Mouse (Mus musculus): Measurements from ENCODE around the gene Zfp593.

Gene Zfp593

DNA sequence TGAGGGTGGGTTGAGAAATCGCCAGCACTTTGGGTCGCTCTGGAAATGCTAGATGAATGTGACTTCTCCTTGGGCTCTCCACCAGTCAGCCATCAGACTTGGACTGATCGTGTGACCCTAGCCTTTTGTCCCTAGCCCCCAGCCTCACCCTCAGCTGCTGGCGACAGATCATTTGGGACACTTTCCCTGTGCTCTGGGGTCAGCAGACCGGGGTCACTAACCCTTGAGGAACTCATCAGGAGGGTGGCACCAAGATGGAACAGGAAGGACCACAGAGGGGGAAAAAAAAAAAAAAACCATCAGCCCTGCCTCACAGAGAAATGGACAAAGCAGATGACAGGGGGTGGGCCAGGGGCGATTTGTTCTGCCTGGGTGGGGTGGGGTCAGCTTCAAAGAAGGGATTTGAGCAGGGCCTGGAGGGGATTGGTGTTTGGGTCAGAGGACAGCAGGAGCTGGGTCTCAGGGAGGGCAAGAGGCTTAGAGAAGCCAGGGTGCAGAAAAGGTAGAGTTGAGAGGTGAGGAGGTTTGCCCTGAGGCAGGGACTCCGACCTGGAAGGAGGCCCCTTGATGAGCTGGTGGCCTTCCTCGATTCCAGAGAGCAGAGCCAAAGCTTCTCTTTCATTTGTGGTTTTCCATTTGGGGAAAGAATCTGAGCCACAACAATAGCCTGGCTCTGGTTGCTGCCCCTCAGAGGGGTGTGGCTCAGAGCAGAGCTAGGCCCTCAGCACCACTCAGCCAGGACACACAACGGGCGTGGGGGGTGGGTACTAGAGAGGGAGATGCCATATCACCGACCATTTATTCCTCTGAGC is 12.0 kb upstream of the Zfp593 start:
- no peak for DNase-seq (ENCODE audit: low read depth, low spot score)

DNA sequence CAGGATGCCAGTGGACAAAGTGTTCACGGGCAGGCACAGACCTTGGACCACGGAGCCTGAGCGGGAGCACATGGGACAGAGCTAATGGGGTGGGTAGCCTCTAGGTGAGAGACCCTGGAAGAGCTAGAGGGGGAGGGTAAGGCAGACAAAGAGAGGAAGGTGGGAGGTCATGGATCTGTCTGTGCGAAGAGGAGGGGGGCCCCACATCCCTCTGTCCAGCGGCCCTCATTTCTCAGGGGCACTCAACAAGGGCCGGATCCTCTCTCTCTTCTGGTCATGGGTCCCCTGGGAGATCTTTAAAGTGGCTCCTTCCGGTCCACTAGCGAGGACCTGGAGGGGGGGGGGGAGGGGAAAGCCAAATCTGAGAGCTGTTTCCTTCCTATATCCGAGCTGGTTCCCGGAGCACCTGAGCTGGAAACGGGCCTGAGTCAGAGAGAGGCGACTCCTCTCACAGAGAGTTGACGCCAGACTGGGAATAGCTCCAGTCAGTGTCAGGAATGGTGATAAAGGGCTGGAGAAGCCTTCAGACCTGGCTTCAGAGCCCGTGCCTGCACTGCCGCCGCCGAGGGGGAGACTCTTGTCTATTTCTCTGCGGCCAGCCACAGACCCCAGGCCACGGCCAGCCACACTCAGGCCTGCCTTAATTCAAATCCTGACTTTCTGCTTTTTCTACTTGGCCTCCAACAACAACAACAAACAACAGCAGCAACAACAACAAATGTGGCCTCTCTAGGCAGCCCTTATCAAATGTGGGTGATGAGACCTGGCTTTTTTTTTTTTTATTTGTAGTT is 11.2 kb upstream of the Zfp593 start:
- DNase-seq (ENCODE audit: low read depth, low spot score), result no peak

- DNase-seq (ENCODE audit: low read depth, low spot score), result no peak
Observed at GRCm38 (mm10) chr4:134255854-134256253, 10.5 kb upstream of the Zfp593 start.

DNA sequence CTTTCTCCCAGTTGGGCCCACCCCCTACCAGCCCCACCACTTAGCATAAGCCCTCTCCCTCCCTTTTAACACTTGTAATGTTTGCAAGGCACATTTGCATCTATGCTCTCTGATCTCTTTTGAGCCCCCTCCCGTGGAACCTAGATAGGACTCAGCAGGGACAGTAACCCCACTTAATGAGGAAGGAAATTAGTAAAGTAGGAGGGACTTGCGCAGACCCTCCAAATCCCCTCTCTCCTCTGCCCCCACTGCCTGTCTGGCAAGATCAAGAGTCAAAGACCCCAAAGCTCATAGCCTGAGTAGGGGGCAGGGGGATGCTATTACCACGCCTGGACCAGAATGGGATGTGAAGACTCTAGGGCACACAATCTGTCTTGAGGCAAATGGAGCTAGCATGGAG is 9.4 kb upstream of the Zfp593 start:
- DNase-seq (ENCODE audit: low read depth, low spot score), result no peak

DNA sequence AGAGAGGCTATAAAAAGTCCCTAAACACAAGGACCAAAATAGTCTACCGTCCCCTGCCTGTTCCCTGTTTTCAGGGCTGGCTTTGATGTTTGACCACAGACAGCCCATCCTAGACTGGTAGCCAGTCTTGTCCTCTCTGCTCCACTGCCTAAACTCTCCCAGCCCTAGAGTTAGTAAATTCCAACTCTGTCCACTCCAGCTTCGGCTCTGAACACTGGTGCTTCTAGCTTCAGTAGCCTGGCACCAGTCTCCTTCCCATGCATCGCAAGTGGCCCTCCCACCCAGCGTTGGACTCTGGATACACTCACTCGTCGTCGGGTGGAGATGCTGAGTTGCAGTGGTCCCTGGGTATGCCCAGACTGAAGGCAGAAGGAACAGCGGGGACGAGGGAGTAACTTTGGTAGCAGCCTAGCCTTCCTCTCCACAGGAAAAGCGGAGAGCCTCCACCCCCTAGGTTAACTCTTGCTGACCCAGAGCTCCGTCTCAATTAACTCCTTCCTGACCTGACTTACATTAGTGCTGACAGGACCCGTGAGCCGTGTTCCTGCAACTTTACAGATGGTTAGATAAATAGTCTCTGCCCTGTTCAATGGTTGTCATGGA is 8.4 kb upstream of the Zfp593 start, which contains the start of gene Grrp1:
TSS of gene Grrp1 (minus strand) at position 385 of the 603 bp plus-strand sequence.
- no peak for DNase-seq (ENCODE audit: low read depth, low spot score)

- DNase-seq (ENCODE audit: low read depth, low spot score), result no peak
Observed at GRCm38 (mm10) chr4:134252911-134253721, 7.7 kb upstream of the Zfp593 start.

GRCm38 (mm10) chr4:134252131-134252910 is 6.9 kb upstream of the Zfp593 start:
- no peak for DNase-seq (ENCODE audit: low read depth, low spot score)

DNA sequence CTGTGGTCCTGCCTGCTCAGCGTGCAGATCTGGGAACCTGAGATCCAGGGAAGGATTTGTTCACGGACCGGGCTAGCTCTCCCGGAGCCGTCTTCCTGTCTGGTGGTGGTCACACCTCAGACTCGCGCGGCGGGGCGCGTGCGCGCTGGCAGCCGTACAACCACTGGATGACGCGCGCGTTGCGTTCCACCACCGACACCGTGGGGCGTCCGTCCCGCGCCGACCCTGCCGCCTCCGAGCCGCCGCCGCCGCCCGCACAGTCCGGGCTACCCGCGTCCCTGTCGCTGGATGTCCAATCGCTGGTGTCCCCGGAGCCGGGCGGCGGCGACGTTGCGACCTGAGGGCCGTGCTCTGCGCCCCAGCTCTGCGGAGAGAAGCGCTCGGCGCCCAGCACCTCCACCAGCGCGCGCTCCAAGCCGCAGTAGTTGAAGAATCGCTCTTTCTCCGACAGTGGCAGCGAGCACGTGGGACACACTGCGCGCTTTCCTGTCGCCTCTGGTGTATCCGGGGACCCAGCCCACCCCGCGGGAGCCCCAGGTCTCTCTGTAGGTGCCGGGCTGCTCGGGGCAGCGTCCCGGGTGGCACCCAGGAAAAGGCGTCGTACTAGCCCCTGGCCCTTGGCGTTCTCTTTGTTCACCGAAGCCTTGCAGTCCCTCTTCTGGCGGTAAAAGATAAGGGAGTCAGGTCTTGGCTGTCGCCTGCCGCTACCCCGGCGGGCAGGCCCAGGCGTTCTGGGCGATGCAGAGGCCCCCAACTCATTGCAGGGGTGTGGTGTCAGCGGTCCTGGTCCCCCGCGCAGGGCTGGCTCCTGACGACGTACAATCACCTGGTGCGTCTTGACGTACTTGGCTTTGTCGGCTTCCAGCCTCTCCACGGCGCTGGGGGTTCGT is 6.1 kb upstream of the Zfp593 start:
- DNase-seq (ENCODE audit: low read depth, low spot score), result no peak

GRCm38 (mm10) chr4:134250930-134251240 is 5.5 kb upstream of the Zfp593 start:
- no peak for DNase-seq (ENCODE audit: low read depth, low spot score)

DNA sequence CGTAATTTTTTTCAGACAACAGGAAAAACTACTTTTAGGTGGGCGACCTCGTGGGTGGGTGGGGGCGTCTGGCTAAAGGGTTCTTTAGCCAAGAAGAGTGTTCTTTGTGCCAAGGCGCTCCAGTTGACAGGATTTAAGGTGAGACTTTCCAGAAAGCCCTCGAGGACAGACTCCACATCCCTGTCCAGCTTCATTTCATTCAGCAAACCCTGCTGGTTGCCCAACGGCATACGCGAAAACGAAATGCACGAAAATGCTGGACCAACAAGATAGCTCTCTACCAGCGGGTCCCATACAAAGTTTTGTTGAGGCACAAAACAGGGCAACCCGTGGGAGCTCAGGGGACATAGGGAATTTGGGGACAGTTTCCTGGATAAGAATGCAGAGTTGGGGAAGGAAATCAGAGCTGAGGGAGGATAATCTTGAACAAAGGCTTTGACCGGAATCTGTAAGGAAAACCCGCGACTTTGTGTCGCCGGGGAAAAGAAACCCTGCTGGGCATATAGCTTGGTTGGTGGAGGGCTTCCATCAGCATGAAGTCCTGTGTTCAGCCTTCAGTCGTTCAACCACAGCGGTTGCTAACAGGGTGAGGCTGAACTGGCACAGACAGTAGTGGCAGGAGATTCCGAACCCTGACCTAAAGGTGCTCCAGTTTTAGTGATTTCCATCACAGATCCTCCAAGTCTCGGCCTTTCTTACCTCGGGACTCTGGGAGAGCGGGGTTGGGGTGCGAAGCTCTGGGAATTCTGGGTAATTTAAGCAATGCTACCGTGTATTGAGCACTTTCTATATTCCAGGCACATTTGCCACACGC is 4.9 kb upstream of the Zfp593 start:
- no peak for DNase-seq (ENCODE audit: low read depth, low spot score)

GRCm38 (mm10) chr4:134249651-134250050 is 4.3 kb upstream of the Zfp593 start:
- DNase-seq (ENCODE audit: low read depth, low spot score), result no peak

- DNase-seq (ENCODE audit: low read depth, low spot score), result no peak
Observed at GRCm38 (mm10) chr4:134246719-134247258, 1.4 kb upstream of the Zfp593 start, which contains the start of gene Gm30191. Gene Gm30191 (plus strand): TSS chr4:134246935.

DNA sequence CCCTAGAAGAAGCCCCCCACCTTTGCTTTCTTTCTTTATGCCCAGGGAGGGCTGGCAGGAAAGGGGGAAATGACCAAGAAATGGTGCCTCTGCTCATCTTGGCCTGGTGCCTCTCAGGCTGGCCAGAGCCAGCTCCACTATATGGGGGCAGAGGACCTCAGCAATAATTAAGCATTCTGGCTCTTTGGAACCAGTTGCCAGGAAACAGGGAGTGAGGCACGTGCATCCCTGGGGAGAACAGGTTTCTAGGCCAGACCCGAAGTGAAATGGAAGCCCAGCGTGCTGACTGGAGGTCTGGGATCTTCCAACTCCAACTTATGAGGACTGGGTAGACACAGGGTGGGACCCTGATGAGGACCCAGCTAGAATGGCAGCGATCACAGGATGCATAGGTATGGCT is 864 bp upstream of the Zfp593 start:
- no peak for DNase-seq (ENCODE audit: low read depth, low spot score)

DNA sequence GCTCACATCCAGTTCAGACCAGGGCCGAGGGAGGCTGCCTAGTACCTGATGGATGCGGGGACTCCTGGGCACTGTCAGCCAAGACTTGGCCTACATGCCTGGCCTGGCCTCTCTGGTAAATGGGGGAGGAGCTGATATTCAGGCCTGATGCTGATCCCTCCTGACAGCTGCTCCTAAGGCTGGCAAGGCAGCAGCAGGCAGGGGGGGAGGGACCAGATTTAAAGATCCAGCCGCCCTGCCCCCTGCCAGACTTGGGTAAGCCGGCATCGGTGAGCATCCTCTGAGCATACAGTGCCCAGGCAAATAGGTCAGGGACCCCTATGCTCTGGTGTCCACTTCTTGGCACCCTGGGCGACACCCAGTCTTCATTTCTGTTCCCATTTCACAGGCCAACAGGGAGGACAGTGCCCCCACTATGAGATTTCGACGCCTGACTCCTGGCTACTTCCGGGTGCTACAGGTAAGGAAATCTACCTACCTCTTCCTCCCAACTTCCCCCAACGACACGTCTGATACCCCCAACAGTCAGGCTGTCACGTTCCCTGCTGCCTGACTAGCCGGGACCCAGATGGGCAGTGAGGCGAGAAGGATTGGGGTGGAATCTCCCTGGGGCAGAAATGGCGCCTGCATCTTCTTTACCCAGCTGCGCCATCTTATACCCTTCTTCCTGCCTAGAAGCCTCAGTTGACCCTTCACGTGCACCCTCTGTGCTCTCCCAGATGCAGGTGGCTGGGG is 1.7 kb downstream of the Zfp593 start, which contains the start of gene E130218I03Rik:
TSS of gene E130218I03Rik (plus strand) at position 147 of the 735 bp plus-strand sequence.
- no peak for DNase-seq (ENCODE audit: low read depth, low spot score)

- DNase-seq (ENCODE audit: low read depth, low spot score), result no peak
Observed at GRCm38 (mm10) chr4:134238686-134239085, 6.7 kb downstream of the Zfp593 start.

- DNase-seq (ENCODE audit: low read depth, low spot score), result no peak
Observed at GRCm38 (mm10) chr4:134238279-134238651, 7.1 kb downstream of the Zfp593 start, which contains the start of gene Cnksr1. Gene Cnksr1 (minus strand): TSS chr4:134238399.

GRCm38 (mm10) chr4:134237582-134238278 is 7.7 kb downstream of the Zfp593 start:
- DNase-seq (ENCODE audit: low read depth, low spot score), result no peak
